Mouse (Mus musculus): ENCODE results near the gene Vps51. TPM values are rescaled to one million over a fixed set of nuclear protein-coding genes. Genes with fewer than 3 reads are reported as not detected.

The Vps51 gene
- total and polyA plus RNA-seq, 2 experiments from 2014 or later: 32.5 to 55.2 TPM

GRCm38 (mm10) chr19:6061641-6062302 is 15.3 kb downstream of the Vps51 start:
- Histone ChIP-seq H3K9me3 (replicated peaks; ENCODE audit: control insufficient read depth, low read length) (no peaks in the 10 kb centered on the region), H3K9ac (replicated peaks; ENCODE audit: low read depth, low read length) (peak overlapping the region; percentile 84), H3K36me3 (replicated peaks; ENCODE audit: control insufficient read depth, insufficient read depth, low read length) (peaks cover 12% of the 10 kb centered on the region), H3K27me3 (ENCODE audit: control insufficient read depth, insufficient read depth, low read length) (no peaks in the 10 kb centered on the region), H3K4me1 (ENCODE audit: control insufficient read depth, insufficient read depth) (peaks cover 34% of the 10 kb centered on the region), H3K4me2 (ENCODE audit: low read depth, low read length) (peak overlapping the region; percentile 92), H3K4me3 (ENCODE audit: low read depth, low read length) (peak overlapping the region; percentile 78), H3K27ac (ENCODE audit: low read depth) (peak overlapping the region; percentile 89)
- DNase-seq (ENCODE audit: low spot score) (peak; percentile 28), ATAC-seq (ENCODE audit: insufficient read depth, low read depth) (peak; percentile 5; the same call in 1 of the 2 replicates)
- TF ChIP-seq EP300 (IDR thresholded peaks at IDR 0.05; ENCODE audit: low read depth) (no peak), CTCF (IDR thresholded peaks at IDR 0.05; ENCODE audit: low read depth) (no peak)
- under 1% methylated on average over 44 of the region's 44 CpGs for WGBS

GRCm38 (mm10) chr19:6061021-6061533 is 16.0 kb downstream of the Vps51 start, which contains the start of gene Znhit2:
Gene Znhit2 (plus strand): TSS chr19:6061192.
- TF ChIP-seq CTCF (IDR thresholded peaks at IDR 0.05; ENCODE audit: low read depth) (no peak), EP300 (IDR thresholded peaks at IDR 0.05; ENCODE audit: low read depth) (0 out of 2 replicates have a peak, but pooled peaks have one; percentile 29)
- DNase-seq (ENCODE audit: low spot score): peak; percentile 96
- WGBS: under 1% methylated on average over 52 of the region's 58 CpGs

GRCm38 (mm10) chr19:6058966-6059365 is 18.1 kb downstream of the Vps51 start:
- Histone ChIP-seq H3K9ac (replicated peaks; ENCODE audit: low read depth, low read length) (peak overlapping the region; percentile 85; the same call in 1 of the 2 replicates), H3K27ac (ENCODE audit: low read depth) (no peak overlapping the region; the same call in 1 of the 2 replicates), H3K4me1 (ENCODE audit: control insufficient read depth, insufficient read depth) (peaks cover 36% of the 10 kb centered on the region), H3K27me3 (ENCODE audit: control insufficient read depth, insufficient read depth, low read length) (no peaks in the 10 kb centered on the region), H3K36me3 (replicated peaks; ENCODE audit: control insufficient read depth, insufficient read depth, low read length) (peaks cover 30% of the 10 kb centered on the region), H3K4me2 (ENCODE audit: low read depth, low read length) (peak overlapping the region; percentile 79), H3K4me3 (ENCODE audit: low read depth, low read length) (peak overlapping the region; percentile 90), H3K9me3 (replicated peaks; ENCODE audit: control insufficient read depth, low read length) (no peaks in the 10 kb centered on the region)
- no peak for DNase-seq (ENCODE audit: low spot score)
- ATAC-seq (ENCODE audit: insufficient read depth, low read depth): no peak
- TF ChIP-seq EP300 (IDR thresholded peaks at IDR 0.05; ENCODE audit: low read depth): no peak
- TF ChIP-seq CTCF (IDR thresholded peaks at IDR 0.05; ENCODE audit: low read depth): no peak
- WGBS: 81% methylated on average over 5 of the region's 5 CpGs

More at GRCm38 (mm10) chr19:6061021-6061533, 16.0 kb downstream of the Vps51 start, which contains the start of gene Znhit2:
- H3K4me3 ChIP-seq (ENCODE audit: low read depth, low read length): peak within 1 kb of the TSS; percentile 78
- H3K9me3 ChIP-seq (replicated peaks; ENCODE audit: control insufficient read depth, low read length): no peaks in the 10 kb centered on the region
- H3K4me2 ChIP-seq (ENCODE audit: low read depth, low read length): peak within 1 kb of the TSS; percentile 92
- no peaks in the 10 kb centered on the region for H3K27me3 ChIP-seq (ENCODE audit: control insufficient read depth, insufficient read depth, low read length)
- peaks cover 36% of the 10 kb centered on the region for H3K4me1 ChIP-seq (ENCODE audit: control insufficient read depth, insufficient read depth)
- peaks cover 12% of the 10 kb centered on the region for H3K36me3 ChIP-seq (replicated peaks; ENCODE audit: control insufficient read depth, insufficient read depth, low read length)
- peak within 1 kb of the TSS; percentile 89 for H3K27ac ChIP-seq (ENCODE audit: low read depth)
- peak; percentile 80 for ATAC-seq (ENCODE audit: insufficient read depth, low read depth)
- H3K9ac ChIP-seq (replicated peaks; ENCODE audit: low read depth, low read length): peak within 1 kb of the TSS; percentile 84

GRCm38 (mm10) chr19:6058513-6058912 is 18.5 kb downstream of the Vps51 start:
- ATAC-seq (ENCODE audit: insufficient read depth, low read depth) (no peak), DNase-seq (ENCODE audit: low spot score) (no peak)
- peak overlapping the region; percentile 84 for H3K27ac ChIP-seq (ENCODE audit: low read depth)

GRCm38 (mm10) chr19:6057313-6058096 is 19.5 kb downstream of the Vps51 start, which contains the start of the genes Mrpl49 and Fau:
Gene Mrpl49 (minus strand): TSS chr19:6057785.
Gene Fau (plus strand): TSS chr19:6057844.
- under 1% methylated on average over 56 of the region's 63 CpGs for WGBS
- H3K4me3 ChIP-seq (ENCODE audit: low read depth, low read length): peak within 1 kb of the TSS; percentile 90
- H3K9me3 ChIP-seq (replicated peaks; ENCODE audit: control insufficient read depth, low read length): no peaks in the 10 kb centered on the region
- H3K4me1 ChIP-seq (ENCODE audit: control insufficient read depth, insufficient read depth): peaks cover 31% of the 10 kb centered on the region
- H3K9ac ChIP-seq (replicated peaks; ENCODE audit: low read depth, low read length): peak within 1 kb of the TSS; percentile 85
- ATAC-seq (ENCODE audit: insufficient read depth, low read depth): peak; percentile 90
- H3K27ac ChIP-seq (ENCODE audit: low read depth): peak within 1 kb of the TSS; percentile 84
- H3K36me3 ChIP-seq (replicated peaks; ENCODE audit: control insufficient read depth, insufficient read depth, low read length): peaks cover 44% of the 10 kb centered on the region
- DNase-seq (ENCODE audit: low spot score): peak; percentile 97
- H3K4me2 ChIP-seq (ENCODE audit: low read depth, low read length): peak within 1 kb of the TSS; percentile 88
- TF ChIP-seq CTCF (IDR thresholded peaks at IDR 0.05; ENCODE audit: low read depth) (no peak), EP300 (IDR thresholded peaks at IDR 0.05; ENCODE audit: low read depth) (no peak)
- H3K27me3 ChIP-seq (ENCODE audit: control insufficient read depth, insufficient read depth, low read length): no peaks in the 10 kb centered on the region

More at GRCm38 (mm10) chr19:6058513-6058912, 18.5 kb downstream of the Vps51 start:
- peak overlapping the region; percentile 85 for H3K9ac ChIP-seq (replicated peaks; ENCODE audit: low read depth, low read length)
- H3K9me3 ChIP-seq (replicated peaks; ENCODE audit: control insufficient read depth, low read length): no peaks in the 10 kb centered on the region
- TF ChIP-seq CTCF (IDR thresholded peaks at IDR 0.05; ENCODE audit: low read depth): no peak
- no peak for TF ChIP-seq EP300 (IDR thresholded peaks at IDR 0.05; ENCODE audit: low read depth)
- H3K4me2 ChIP-seq (ENCODE audit: low read depth, low read length): peak overlapping the region; percentile 79
- peaks cover 36% of the 10 kb centered on the region for H3K4me1 ChIP-seq (ENCODE audit: control insufficient read depth, insufficient read depth)
- H3K27me3 ChIP-seq (ENCODE audit: control insufficient read depth, insufficient read depth, low read length): no peaks in the 10 kb centered on the region
- peak overlapping the region; percentile 90 for H3K4me3 ChIP-seq (ENCODE audit: low read depth, low read length)
- 26% methylated on average over 5 of the region's 5 CpGs for WGBS
- peaks cover 34% of the 10 kb centered on the region for H3K36me3 ChIP-seq (replicated peaks; ENCODE audit: control insufficient read depth, insufficient read depth, low read length)

All from heart, postnatal 0 days (tissue).